Mouse (Mus musculus) neural tube, embryonic 12.5 days (tissue): ENCODE measurements around the gene Slc4a4. TPM values are rescaled to one million over a fixed set of nuclear protein-coding genes. Genes with fewer than 3 reads are reported as not detected.
A peak's percentile ranks its signal among the peaks of the same experiment; 100 is the strongest.

Experiments
- ATAC-seq: fragments of 200-750 bp; cut with Nextera tagmentation; 2 replicates; pipeline ENCODE4 v1.8.0; 2017; ENCODE audit warnings: low read depth, mild to moderate bottlenecking, moderate TSS enrichment, moderate library complexity; ENCODE audit not compliant: low FRiP score
- H3K27ac ChIP-seq: fragments of 300-500 bp; sonication (generic); 2 replicates; pipeline ENCODE4 v1.5.1; 2016
- H3K27me3 ChIP-seq: fragments of 300-500 bp; sonication (generic); replicated peaks from 2 replicates; pipeline ENCODE4 v1.6.1; 2016; ENCODE audit warnings: mild to moderate bottlenecking
- H3K36me3 ChIP-seq: fragments of 300-500 bp; sonication (generic); 2 replicates; pipeline ENCODE4 v1.6.1; 2016; ENCODE audit warnings: mild to moderate bottlenecking
- H3K4me1 ChIP-seq: fragments of 300-500 bp; sonication (generic); 2 replicates; pipeline ENCODE4 v1.6.1; 2016
- H3K4me2 ChIP-seq: fragments of 300-500 bp; sonication (generic); replicated peaks from 2 replicates; pipeline ENCODE4 v1.6.1; 2016; ENCODE audit warnings: mild to moderate bottlenecking
- H3K4me3 ChIP-seq: fragments of 300-500 bp; sonication (generic); 2 replicates; pipeline ENCODE4 v1.5.1; 2016
- H3K9ac ChIP-seq: fragments of 300-500 bp; sonication (generic); 2 replicates; pipeline ENCODE4 v1.6.1; 2016; ENCODE audit warnings: mild to moderate bottlenecking
- H3K9me3 ChIP-seq: fragments of 300-500 bp; sonication (generic); 2 replicates; pipeline ENCODE4 v1.6.1; 2016; ENCODE audit warnings: mild to moderate bottlenecking
- WGBS: fragments of 180-500 bp; shearing (Covaris S2); methylation state at CpG from one replicate; pipeline ENCODE4 v1.1.7; 2016; 5-methylcytosine and 5-hydroxymethylcytosine counted together
- polyA plus RNA-seq: library from polyadenylated mRNA; unstranded; fragments of >200 nt; fragmentation: Nextera tagmentation; extraction: Ambion mirVana; gene quantifications from 2 replicates; pipeline ENCODE4 v1.2.1, GENCODE M21; 2016

Gene Slc4a4
- polyA plus RNA-seq, 1 experiment from 2014 or later: 3.9 TPM

DNA sequence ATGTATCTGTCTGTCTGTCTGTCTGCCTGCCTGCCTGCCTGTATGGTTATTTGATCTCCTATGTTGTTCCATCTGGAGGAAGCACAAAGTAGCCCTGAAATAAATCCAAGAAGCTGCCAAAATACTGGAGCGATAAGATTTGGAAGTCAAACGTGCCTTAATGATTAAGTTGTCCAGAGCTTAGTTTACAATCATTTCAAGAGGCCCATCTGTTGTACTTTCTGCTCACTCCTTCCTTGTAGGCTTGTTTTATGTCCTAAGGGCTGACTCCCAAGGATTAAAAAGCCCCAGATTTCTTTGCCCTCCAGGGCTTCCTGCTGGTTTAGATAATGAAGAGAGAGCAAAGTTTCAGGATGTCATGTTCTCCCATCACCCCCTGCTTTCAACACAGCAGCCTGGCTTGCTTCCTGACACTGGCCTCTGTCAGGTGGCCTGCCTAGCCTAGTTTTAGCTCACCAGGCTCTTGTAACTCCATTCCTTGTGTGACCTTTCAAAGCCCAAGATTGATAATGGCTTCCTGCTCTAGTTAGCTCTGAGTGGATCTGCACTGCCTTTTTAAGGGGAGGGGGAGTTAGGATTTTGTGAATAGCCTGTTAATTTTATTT, 262.9 kb downstream of the Slc4a4 start:
- peaks cover 5% of the 10 kb centered on the region; the same call in 1 of the 2 replicates for H3K4me1 ChIP-seq
- H3K9me3 ChIP-seq: no peaks in the 10 kb centered on the region
- H3K9ac ChIP-seq: no peak overlapping the region
- no peak overlapping the region for H3K27ac ChIP-seq
- no peak for ATAC-seq
- H3K4me2 ChIP-seq: no peak overlapping the region
- H3K36me3 ChIP-seq: no peaks in the 10 kb centered on the region
- no peak overlapping the region for H3K4me3 ChIP-seq
- WGBS: 44% methylated on average over 2 of the region's 2 CpGs
- H3K27me3 ChIP-seq: no peaks in the 10 kb centered on the region

DNA sequence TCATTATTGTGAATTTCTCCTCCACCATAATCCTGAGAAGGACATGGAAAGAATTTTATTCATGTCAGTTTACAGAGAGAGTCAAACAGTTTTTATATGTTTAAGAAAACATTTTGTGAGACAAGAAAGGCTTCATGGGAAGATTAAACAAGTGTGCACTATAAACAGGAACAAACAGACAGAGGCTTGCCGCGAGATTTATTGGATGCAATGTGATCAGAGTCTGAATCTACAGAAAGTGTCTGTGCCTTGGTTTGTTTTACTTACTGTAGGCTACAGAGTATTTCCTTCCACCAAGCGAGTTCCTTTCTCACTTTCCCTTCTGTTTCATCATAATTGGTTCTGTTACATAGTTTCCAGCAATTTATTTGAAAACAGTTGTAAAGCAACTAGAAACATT, 264.5 kb downstream of the Slc4a4 start:
- Histone ChIP-seq H3K27ac (no peak overlapping the region), H3K4me3 (no peak overlapping the region), H3K36me3 (no peaks in the 10 kb centered on the region), H3K9me3 (no peaks in the 10 kb centered on the region), H3K4me2 (no peak overlapping the region), H3K4me1 (peaks cover 5% of the 10 kb centered on the region; the same call in 1 of the 2 replicates), H3K9ac (no peak overlapping the region), H3K27me3 (no peaks in the 10 kb centered on the region)
- WGBS: 89% methylated on average over 3 of the region's 3 CpGs
- no peak for ATAC-seq

DNA sequence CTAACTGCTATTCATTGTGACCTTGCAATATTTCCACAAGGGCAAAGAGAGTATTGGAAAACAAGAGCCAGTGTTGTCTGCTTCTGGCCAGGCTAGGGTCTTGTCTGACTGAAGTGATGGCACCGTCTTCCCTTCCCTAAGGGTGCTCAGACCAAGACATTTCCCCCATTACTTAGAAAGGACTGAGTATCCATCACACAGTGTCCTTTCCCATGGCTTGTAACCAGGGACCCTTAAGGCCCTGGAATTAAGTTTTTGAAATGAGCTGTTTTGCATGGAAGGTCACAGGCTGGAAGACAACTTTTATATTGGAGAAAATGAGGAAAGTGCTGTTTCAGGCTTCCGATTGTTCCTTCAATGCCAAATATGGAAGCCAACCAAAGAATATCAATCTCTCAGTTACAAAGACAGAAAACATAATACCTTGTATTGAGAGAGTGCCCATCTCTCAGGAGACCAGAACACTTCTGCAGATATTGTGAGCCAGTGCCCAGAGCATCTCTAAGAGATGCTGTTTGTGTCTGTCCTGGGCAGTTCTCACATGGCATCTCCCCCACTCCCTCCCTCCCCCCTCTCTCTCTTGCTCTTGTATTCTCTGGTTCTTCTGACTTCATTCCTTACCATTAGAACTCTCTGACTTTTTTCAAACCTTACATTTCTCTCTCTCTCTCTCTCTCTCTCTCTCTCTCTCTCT, 284.6 kb downstream of the Slc4a4 start:
- Histone ChIP-seq H3K27ac (no peak overlapping the region), H3K27me3 (no peaks in the 10 kb centered on the region), H3K4me2 (no peak overlapping the region), H3K4me3 (no peak overlapping the region), H3K9me3 (no peaks in the 10 kb centered on the region), H3K9ac (no peak overlapping the region), H3K4me1 (no peaks in the 10 kb centered on the region), H3K36me3 (no peaks in the 10 kb centered on the region)
- ATAC-seq: no peak
- WGBS: 89% methylated on average over 2 of the region's 2 CpGs

DNA sequence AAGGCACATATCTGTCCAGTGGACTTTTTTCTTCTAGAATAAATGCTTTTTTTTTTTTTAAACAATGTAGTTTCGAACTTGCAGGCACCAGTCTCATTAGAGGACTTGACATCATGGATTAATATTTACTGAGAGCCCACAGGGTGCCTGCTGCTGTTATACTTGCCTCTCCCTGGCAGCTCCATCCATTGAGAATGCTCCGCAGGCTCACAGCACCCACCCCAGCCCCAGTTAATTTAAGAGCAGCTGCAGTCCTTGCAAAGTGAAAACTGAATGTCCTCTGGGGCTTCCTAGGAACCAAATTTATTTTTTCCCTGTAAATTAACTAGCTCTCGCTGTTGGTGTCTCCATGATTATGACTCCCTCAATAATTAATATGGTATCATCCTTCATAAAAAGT, 303.4 kb downstream of the Slc4a4 start:
- no peak overlapping the region for H3K9ac ChIP-seq
- no peaks in the 10 kb centered on the region for H3K9me3 ChIP-seq
- no peaks in the 10 kb centered on the region for H3K36me3 ChIP-seq
- no peaks in the 10 kb centered on the region for H3K27me3 ChIP-seq
- H3K4me2 ChIP-seq: no peak overlapping the region
- WGBS: 37% methylated on average over 3 of the region's 3 CpGs
- ATAC-seq: peak; percentile 50; the same call in 1 of the 2 replicates
- H3K4me3 ChIP-seq: no peak overlapping the region
- H3K27ac ChIP-seq: no peak overlapping the region
- H3K4me1 ChIP-seq: no peaks in the 10 kb centered on the region

DNA sequence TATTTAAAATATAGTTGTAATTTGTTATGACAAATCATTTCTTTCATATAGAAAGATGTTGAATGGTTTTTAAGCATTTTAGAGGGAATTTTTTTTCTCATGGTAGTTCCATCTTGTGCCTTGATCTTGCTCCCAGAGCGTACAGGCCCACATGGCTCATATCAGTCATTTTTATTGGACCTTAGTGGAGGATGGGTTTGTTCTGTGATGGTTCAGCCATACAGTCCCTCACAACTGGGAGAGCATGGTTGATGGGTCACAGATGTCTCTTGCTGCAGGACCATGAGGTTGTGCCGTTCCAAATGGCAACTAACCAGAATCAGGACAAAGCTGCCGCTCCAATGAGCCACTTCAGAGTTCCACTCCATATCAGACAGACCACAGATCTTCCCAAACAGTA, 308.0 kb downstream of the Slc4a4 start:
- H3K36me3 ChIP-seq: no peaks in the 10 kb centered on the region
- no peak for ATAC-seq
- no peak overlapping the region for H3K9ac ChIP-seq
- H3K27me3 ChIP-seq: no peaks in the 10 kb centered on the region
- H3K27ac ChIP-seq: no peak overlapping the region
- H3K9me3 ChIP-seq: no peaks in the 10 kb centered on the region
- no peak overlapping the region for H3K4me2 ChIP-seq
- no peaks in the 10 kb centered on the region for H3K4me1 ChIP-seq
- 93% methylated on average over 3 of the region's 3 CpGs for WGBS
- H3K4me3 ChIP-seq: no peak overlapping the region

DNA sequence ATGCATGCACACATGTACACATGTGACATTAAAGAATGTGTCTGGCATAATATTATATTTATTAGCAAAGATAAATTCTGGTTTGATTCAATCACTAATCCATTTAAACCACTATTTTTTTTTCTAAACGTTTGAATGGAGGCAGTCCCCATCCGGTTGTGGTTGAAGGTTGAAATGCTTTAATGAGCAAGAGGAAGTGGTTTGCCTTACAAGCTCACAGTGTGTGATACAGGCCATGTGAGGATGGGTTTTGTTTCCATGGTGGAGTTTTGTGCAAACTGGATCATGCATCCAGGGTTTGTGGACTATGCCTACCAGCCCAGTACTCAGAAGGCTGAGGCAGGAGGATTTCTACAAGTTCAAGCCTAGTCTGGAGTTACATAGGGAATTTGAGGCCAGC, 311.9 kb downstream of the Slc4a4 start:
- Histone ChIP-seq H3K27ac (no peak overlapping the region), H3K4me3 (no peak overlapping the region), H3K36me3 (no peaks in the 10 kb centered on the region), H3K4me2 (no peak overlapping the region), H3K4me1 (no peaks in the 10 kb centered on the region), H3K27me3 (no peaks in the 10 kb centered on the region), H3K9me3 (no peaks in the 10 kb centered on the region), H3K9ac (no peak overlapping the region)
- 83% methylated on average over 2 of the region's 2 CpGs for WGBS
- no peak for ATAC-seq

DNA sequence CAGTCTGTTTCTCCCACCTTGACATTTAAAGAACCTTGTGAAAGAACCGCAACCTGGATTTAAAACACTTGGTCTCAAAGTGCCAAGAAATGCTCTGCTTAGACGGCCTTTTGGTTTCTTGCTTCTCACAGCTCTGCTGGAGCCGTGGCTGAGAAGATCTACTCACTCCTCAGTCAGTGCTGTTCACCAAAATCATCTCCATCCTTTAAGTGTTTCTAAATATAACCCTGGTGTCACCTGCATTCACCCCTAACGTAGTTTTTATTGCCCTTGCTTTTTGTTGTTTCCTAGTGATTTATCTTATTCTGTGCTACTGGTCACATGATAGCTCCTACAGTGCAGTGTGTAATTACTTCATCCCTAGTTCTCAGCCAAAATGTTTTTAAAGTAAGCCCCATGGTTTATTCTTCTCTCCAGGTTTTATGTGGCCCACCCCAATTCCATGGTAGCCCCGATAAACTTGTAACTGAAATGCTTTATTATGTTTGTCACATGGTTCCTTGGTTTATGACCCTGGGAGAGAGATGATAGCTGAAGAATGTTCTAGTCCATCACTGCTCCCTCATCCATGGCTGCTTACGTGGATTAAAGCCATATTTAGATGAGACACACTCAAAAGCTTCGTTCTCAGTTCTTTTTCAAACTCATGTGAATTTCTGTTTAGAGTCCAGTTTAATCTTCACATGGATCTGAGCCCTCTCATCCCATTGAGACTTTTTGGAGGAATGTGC, 323.5 kb downstream of the Slc4a4 start:
- H3K9ac ChIP-seq: no peak overlapping the region
- H3K4me1 ChIP-seq: no peaks in the 10 kb centered on the region
- no peaks in the 10 kb centered on the region for H3K27me3 ChIP-seq
- H3K27ac ChIP-seq: no peak overlapping the region
- no peak for ATAC-seq
- no peaks in the 10 kb centered on the region for H3K9me3 ChIP-seq
- H3K4me2 ChIP-seq: no peak overlapping the region
- no peaks in the 10 kb centered on the region for H3K36me3 ChIP-seq
- no peak overlapping the region for H3K4me3 ChIP-seq
- 63% methylated on average over 7 of the region's 7 CpGs for WGBS

DNA sequence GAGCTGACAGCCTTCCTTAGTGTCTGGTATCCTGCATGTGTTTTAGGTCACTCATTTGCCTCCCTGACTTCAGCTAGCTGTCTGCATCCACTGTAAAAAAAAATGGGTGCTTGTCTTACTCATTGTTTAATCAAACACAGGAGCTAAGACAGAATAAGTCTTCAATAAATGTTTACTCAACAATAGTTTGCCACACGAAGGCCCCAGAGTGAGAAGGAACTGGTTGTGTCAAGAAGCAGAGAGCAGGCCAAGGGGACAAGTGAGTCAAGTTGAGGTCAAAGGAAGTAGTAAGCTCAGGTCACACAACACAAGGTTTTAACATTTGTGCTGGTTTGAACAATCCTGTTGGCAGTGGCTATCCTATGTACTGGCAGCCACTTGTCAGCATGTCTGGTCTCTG, 324.4 kb downstream of the Slc4a4 start:
- Histone ChIP-seq H3K4me2 (no peak overlapping the region), H3K4me1 (no peaks in the 10 kb centered on the region), H3K9ac (no peak overlapping the region), H3K27ac (no peak overlapping the region), H3K36me3 (no peaks in the 10 kb centered on the region), H3K9me3 (no peaks in the 10 kb centered on the region), H3K4me3 (no peak overlapping the region), H3K27me3 (no peaks in the 10 kb centered on the region)
- ATAC-seq: no peak
- WGBS: 74% methylated on average over 1 of the region's 1 CpGs

DNA sequence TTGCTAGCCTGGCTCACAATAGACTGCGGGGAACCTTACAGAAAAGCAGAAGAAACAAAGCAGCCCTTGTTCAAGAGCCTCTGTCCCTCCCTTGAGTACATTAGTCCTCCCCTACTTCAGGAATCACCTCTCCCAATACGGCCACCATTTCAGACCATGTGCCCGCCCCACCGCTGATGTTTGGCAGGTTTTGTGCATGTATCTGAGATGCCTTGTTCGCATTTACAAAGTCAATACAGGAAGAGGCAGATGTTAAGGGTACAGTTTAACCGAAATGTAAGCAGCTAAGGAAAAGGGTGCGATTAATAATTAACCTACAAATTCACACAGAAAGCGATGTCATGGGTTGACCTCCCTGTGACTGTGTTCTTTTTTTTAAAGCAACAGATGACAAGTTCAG, 331.6 kb downstream of the Slc4a4 start:
- Histone ChIP-seq H3K4me3 (no peak overlapping the region), H3K9ac (no peak overlapping the region), H3K4me2 (no peak overlapping the region), H3K27ac (no peak overlapping the region), H3K27me3 (no peaks in the 10 kb centered on the region), H3K36me3 (no peaks in the 10 kb centered on the region), H3K9me3 (no peaks in the 10 kb centered on the region), H3K4me1 (no peaks in the 10 kb centered on the region)
- 63% methylated on average over 8 of the region's 8 CpGs for whole genome bisulfite sequencing
- ATAC-seq: no peak

DNA sequence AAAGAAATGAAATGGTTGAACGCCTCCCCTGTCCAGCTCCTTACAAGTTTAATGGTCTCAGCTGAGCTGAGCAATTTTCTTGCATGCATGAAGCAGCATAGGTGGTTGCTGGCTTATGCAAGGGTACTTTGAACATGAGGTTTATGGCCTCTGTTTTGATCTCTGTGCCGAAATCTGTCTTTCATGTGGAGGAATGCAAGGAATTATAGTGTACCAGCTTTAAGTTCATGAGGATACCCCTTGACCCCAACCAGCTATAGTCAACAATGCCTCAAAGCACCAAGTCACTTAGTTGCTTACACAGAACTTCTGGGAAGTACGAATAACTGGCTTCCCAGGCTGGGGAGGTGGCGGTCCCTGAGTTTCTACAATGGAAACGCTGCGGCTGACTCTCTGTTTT, 332.1 kb downstream of the Slc4a4 start:
- ATAC-seq: no peak
- no peak overlapping the region for H3K4me2 ChIP-seq
- no peak overlapping the region for H3K9ac ChIP-seq
- H3K4me1 ChIP-seq: no peaks in the 10 kb centered on the region
- H3K27ac ChIP-seq: no peak overlapping the region
- H3K36me3 ChIP-seq: no peaks in the 10 kb centered on the region
- no peaks in the 10 kb centered on the region for H3K9me3 ChIP-seq
- no peaks in the 10 kb centered on the region for H3K27me3 ChIP-seq
- 69% methylated on average over 6 of the region's 6 CpGs for WGBS
- H3K4me3 ChIP-seq: no peak overlapping the region

DNA sequence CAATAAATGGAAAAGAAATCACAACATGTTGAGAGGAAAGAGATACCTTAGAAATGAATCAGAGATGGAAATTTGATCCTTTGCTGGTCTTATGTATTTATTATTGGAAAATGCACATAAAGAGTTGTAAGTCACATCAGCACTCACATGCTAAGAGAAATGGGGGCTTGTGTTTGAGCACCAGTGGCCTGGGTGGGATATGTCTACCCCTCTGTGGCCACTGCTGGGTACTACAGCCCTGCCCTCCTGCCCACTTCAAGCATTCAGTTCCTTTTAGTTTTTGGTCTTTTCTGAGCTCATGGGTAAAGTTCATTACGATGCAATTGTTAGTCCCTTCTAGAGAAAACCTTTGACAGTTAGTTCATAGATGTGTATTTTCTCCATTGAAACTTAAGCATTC, 335.0 kb downstream of the Slc4a4 start:
- 62% methylated on average over 1 of the region's 1 CpGs for WGBS
- no peaks in the 10 kb centered on the region for H3K27me3 ChIP-seq
- H3K36me3 ChIP-seq: no peaks in the 10 kb centered on the region
- no peaks in the 10 kb centered on the region for H3K9me3 ChIP-seq
- peak; percentile 87 for ATAC-seq
- no peak overlapping the region for H3K4me2 ChIP-seq
- H3K4me1 ChIP-seq: no peaks in the 10 kb centered on the region
- H3K4me3 ChIP-seq: no peak overlapping the region
- no peak overlapping the region for H3K27ac ChIP-seq
- no peak overlapping the region for H3K9ac ChIP-seq

DNA sequence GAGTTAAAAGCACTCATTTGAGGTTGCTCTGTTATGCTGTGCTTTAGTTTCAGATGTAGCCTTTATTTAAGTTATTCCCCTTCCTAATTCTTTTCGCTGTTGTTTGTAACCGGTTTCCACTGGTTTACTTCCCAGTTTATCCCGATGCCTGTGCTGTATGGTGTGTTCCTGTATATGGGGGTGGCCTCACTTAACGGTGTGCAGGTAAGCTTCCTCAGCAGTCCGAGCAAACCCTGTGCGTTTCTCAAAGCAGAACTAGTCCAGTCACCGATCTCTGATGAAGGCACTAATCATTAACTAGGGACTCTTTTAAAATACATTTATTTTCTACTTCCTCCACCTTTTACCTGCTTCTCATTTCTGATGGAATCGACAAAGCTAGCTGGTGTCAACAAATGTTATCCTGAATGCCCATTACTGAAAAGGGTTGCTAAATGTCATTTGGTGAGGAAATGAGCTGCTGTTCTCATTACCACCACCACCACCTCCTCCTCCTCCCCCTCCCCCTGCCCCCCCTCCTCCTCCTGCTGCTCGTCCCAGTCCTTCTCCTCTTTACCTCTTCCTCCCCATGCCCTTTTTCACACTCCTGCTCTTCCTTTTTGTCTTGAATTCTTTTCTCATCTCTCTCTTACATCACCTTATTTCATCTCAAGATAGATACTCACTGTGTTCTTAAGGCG, 336.6 kb downstream of the Slc4a4 start:
- no peak for ATAC-seq
- WGBS: 50% methylated on average over 10 of the region's 10 CpGs
- Histone ChIP-seq H3K27ac (no peak overlapping the region), H3K36me3 (no peaks in the 10 kb centered on the region), H3K27me3 (no peaks in the 10 kb centered on the region), H3K4me1 (no peaks in the 10 kb centered on the region), H3K9me3 (no peaks in the 10 kb centered on the region), H3K4me2 (no peak overlapping the region), H3K9ac (no peak overlapping the region), H3K4me3 (no peak overlapping the region)
